Comparison of ENCODE assay signal across 28 mouse cellular contexts in the genomic region with DNA sequence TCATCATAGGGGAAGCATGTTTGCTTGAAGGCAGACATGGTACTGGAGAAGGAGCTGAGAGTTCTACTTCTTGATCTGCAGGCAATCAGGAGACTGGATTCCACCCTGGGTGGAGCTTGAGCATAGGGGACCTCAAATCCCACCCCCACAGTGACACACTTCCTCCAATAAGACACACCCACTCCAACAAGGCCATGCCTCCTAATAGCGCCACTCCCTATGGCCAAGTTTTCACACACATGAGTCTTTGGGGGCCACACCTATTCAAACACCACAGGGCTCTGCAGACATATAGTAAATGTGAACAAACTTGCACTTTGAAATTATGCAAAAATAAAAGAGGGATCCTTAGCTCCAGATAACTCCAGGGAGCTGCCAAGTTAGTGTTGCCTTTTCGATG. TPM values are rescaled to one million over a fixed set of nuclear protein-coding genes. Genes with fewer than 3 reads are reported as not detected.
DNase-seq lines count a peak whose midpoint lies in the region; ATAC-seq and TF ChIP-seq lines count a peak whose summit lies in the region.
"Had no signal": no experiment of that assay in that cellular context is flagged by ENCODE, and none has a peak within 500 bp of the region (broad histone marks: within the 10 kb centered on the region; RNA-seq: fewer than 3 reads in every experiment).

No protein-coding gene starts in this region.

- H3K4me1 ChIP-seq in stomach, embryonic 14.5 days (ENCODE audit: control insufficient read depth, insufficient read depth, low read length): no peaks in the 10 kb centered on the region
- H3K4me1 ChIP-seq in stomach, postnatal 0 days (replicated peaks; ENCODE audit: control insufficient read depth, insufficient read depth): no peaks in the 10 kb centered on the region
- H3K4me1 ChIP-seq: embryonic facial prominence, embryonic 13.5 days; embryonic facial prominence, embryonic 15.5 days had no signal

- no peak for TF ChIP-seq CTCF in stomach, postnatal 0 days (IDR thresholded peaks at IDR 0.05; ENCODE audit: low read depth)

- no peak for TF ChIP-seq EP300 in stomach, postnatal 0 days (optimal IDR thresholded peaks at IDR 0.05)

- 0 out of 2 replicates have a peak, but pooled peaks have one; percentile 42 for ATAC-seq in stomach, embryonic 14.5 days (ENCODE audit: insufficient number of reproducible peaks, insufficient read depth, low FRiP score, low read depth)
- ATAC-seq in stomach, postnatal 0 days (ENCODE audit: low FRiP score, low TSS enrichment): peak; percentile 86
- ATAC-seq: forebrain, embryonic 14.5 days; forebrain, postnatal 0 days had no signal

- no peaks in the 10 kb centered on the region for H3K36me3 ChIP-seq in stomach, embryonic 14.5 days (ENCODE audit: control insufficient read depth, insufficient read depth, low read length)
- no peaks in the 10 kb centered on the region for H3K36me3 ChIP-seq in stomach, postnatal 0 days (ENCODE audit: control insufficient read depth, insufficient read depth, low read length)
- H3K36me3 ChIP-seq: embryonic facial prominence, embryonic 13.5 days; embryonic facial prominence, embryonic 15.5 days; forebrain, embryonic 10.5 days; forebrain, embryonic 12.5 days had no signal

- no peaks in the 10 kb centered on the region for H3K9me3 ChIP-seq in stomach, embryonic 14.5 days (ENCODE audit: control insufficient read depth, low read depth, low read length)
- no peaks in the 10 kb centered on the region for H3K9me3 ChIP-seq in stomach, postnatal 0 days (ENCODE audit: control insufficient read depth, low read length)
- H3K9me3 ChIP-seq: embryonic facial prominence, embryonic 13.5 days; embryonic facial prominence, embryonic 15.5 days; forebrain, embryonic 10.5 days; forebrain, embryonic 12.5 days had no signal

- no peak overlapping the region for H3K27ac ChIP-seq in stomach, embryonic 14.5 days (ENCODE audit: low read length)
- H3K27ac ChIP-seq in stomach, postnatal 0 days (replicated peaks): no peak overlapping the region
- H3K27ac ChIP-seq: embryonic facial prominence, embryonic 13.5 days; embryonic facial prominence, embryonic 15.5 days; forebrain, embryonic 10.5 days; forebrain, embryonic 12.5 days had no signal

- peak; percentile 29 for DNase-seq in R1 (ENCODE audit: low read depth, low spot score)
- DNase-seq in ZHBTc4 (ENCODE audit: low read depth, low spot score): peak; percentile 15
- DNase-seq in stomach, postnatal 0 days (ENCODE audit: low spot score): peak; percentile 46
- DNase-seq in adrenal gland, postnatal 25 days: no peak
- DNase-seq in adrenal gland, adult 18-20 months (ENCODE audit: low spot score in 2 of 2): no peak
- DNase-seq in left cerebral cortex, adult 9 months (ENCODE audit: low spot score in 2 of 2): no peak
- DNase-seq: adrenal gland, adult 8-10 months; adrenal gland, postnatal 14 days; cerebellum, adult 11 months; cerebellum, adult 18-20 months; cerebellum, adult 8-10 months; cerebellum, adult 9-11 months; cerebellum, postnatal 14 days; cerebellum, postnatal 36 days; embryo, embryonic 11 days; forebrain, postnatal 0 days had no signal

- no peaks in the 10 kb centered on the region for H3K27me3 ChIP-seq in stomach, embryonic 14.5 days (ENCODE audit: control insufficient read depth, insufficient read depth, low read length)
- no peaks in the 10 kb centered on the region for H3K27me3 ChIP-seq in stomach, postnatal 0 days (ENCODE audit: control insufficient read depth, insufficient read depth, low read length)
- H3K27me3 ChIP-seq: embryonic facial prominence, embryonic 13.5 days; embryonic facial prominence, embryonic 15.5 days; forebrain, embryonic 12.5 days had no signal

- H3K9ac ChIP-seq in stomach, embryonic 14.5 days (replicated peaks; ENCODE audit: low read depth, low read length): no peak overlapping the region
- no peak overlapping the region for H3K9ac ChIP-seq in stomach, postnatal 0 days (ENCODE audit: low read length)
- H3K9ac ChIP-seq: embryonic facial prominence, embryonic 13.5 days; embryonic facial prominence, embryonic 15.5 days; forebrain, embryonic 12.5 days; forebrain, postnatal 0 days had no signal

- H3K4me3 ChIP-seq in stomach, embryonic 14.5 days (ENCODE audit: low read depth, low read length): no peak overlapping the region
- no peak overlapping the region for H3K4me3 ChIP-seq in stomach, postnatal 0 days (ENCODE audit: low read depth, low read length)
- H3K4me3 ChIP-seq: embryonic facial prominence, embryonic 13.5 days; embryonic facial prominence, embryonic 15.5 days; erythroblast, embryonic 14.5 days; forebrain, embryonic 10.5 days; forebrain, embryonic 12.5 days had no signal

- WGBS in stomach, embryonic 14.5 days: 81% methylated on average over 2 of the region's 2 CpGs
- 65% methylated on average over 2 of the region's 2 CpGs for WGBS in stomach, postnatal 0 days

- no peak overlapping the region for H3K4me2 ChIP-seq in stomach, embryonic 14.5 days (replicated peaks; ENCODE audit: low read depth, low read length)
- no peak overlapping the region for H3K4me2 ChIP-seq in stomach, postnatal 0 days (replicated peaks; ENCODE audit: low read depth)
- H3K4me2 ChIP-seq: embryonic facial prominence, embryonic 13.5 days; embryonic facial prominence, embryonic 15.5 days; forebrain, embryonic 12.5 days had no signal

RNA-seq across cellular contexts. Expression of a gene that starts 19.6 kb away (rescaled TPM):
- polyA plus RNA-seq in stomach, embryonic 14.5 days (2014; fragmentation: Nextera tagmentation; extraction: Ambion mirVana): not detected in 2 replicates
- polyA plus RNA-seq in stomach, postnatal 0 days (2015; fragmentation: Nextera tagmentation; extraction: Ambion mirVana): 1.1 and 1.7 TPM in 2 replicates
- 0.62 and 1.6 TPM in 2 replicates for total RNA-seq in adrenal gland, postnatal 25 days (2021)
- total RNA-seq in adrenal gland, adult 18-20 months (2021): 1 to 10 TPM; 2.0 to 4.5 TPM
- total RNA-seq: common myeloid progenitor, adult 5-6 weeks; ES-E14; MEL had no signal
- polyA plus RNA-seq: C2C12; embryonic facial prominence, embryonic 11.5 days; embryonic facial prominence, embryonic 13.5 days; erythroblast, embryonic 14.5 days; forebrain, embryonic 10.5 days had no signal

RNA-seq across cellular contexts. Expression of a gene that starts 49.6 kb away (rescaled TPM):
- polyA plus RNA-seq in stomach, embryonic 14.5 days (2014; fragmentation: Nextera tagmentation; extraction: Ambion mirVana): 18.3 and 18.4 TPM in 2 replicates
- 7.9 and 8.2 TPM in 2 replicates for polyA plus RNA-seq in stomach, postnatal 0 days (2015; fragmentation: Nextera tagmentation; extraction: Ambion mirVana)
- total RNA-seq in adrenal gland, postnatal 25 days (2021): 6.1 and 10.7 TPM in 2 replicates
- 10 to 100 TPM; 12.4 to 18.9 TPM for total RNA-seq in adrenal gland, adult 18-20 months (2021)
- total RNA-seq: MEL had no signal
- polyA plus RNA-seq: erythroblast, embryonic 14.5 days had no signal

RNA-seq across cellular contexts. Expression of a gene that starts 52.9 kb away (rescaled TPM):
- polyA plus RNA-seq in stomach, embryonic 14.5 days (2014; fragmentation: Nextera tagmentation; extraction: Ambion mirVana): 12.8 and 13.3 TPM in 2 replicates
- 33.5 and 37.3 TPM in 2 replicates for polyA plus RNA-seq in stomach, postnatal 0 days (2015; fragmentation: Nextera tagmentation; extraction: Ambion mirVana)
- 0.15 TPM in 1 of 2 replicates, not detected in the other for total RNA-seq in adrenal gland, postnatal 25 days (2021)
- total RNA-seq in adrenal gland, adult 18-20 months (2021): under 1 TPM; 0.13 to 0.22 TPM
- total RNA-seq: adrenal gland, postnatal 14 days; common myeloid progenitor, adult 5-6 weeks; ES-E14; MEL had no signal
- polyA plus RNA-seq: C2C12; embryonic facial prominence, embryonic 11.5 days; embryonic facial prominence, embryonic 13.5 days; embryonic facial prominence, embryonic 15.5 days; erythroblast, embryonic 14.5 days; forebrain, embryonic 10.5 days had no signal

Comparison
In these comparisons a context has a peak if more than half of its experiments do, and no peak if none do; other contexts are left out.
1. DNase-seq: peak in R1 (single experiment), ZHBTc4 (single experiment) and stomach, postnatal 0 days (single experiment); none in adrenal gland, postnatal 25 days (single experiment), adrenal gland, adult 18-20 months (0 of 2) and left cerebral cortex, adult 9 months (0 of 2).